Mouse (Mus musculus) liver, embryonic 11.5 days (tissue): Measurements from ENCODE around the gene Tbc1d10b. TPM values are rescaled to one million over a fixed set of nuclear protein-coding genes. Genes with fewer than 3 reads are reported as not detected.

Source experiments
- ATAC-seq: fragments of 200-750 bp; cut with Nextera tagmentation; replicated peaks from 2 replicates; pipeline ENCODE4 v1.8.0; 2017; ENCODE audit warnings: moderate number of reproducible peaks, mild to moderate bottlenecking, moderate TSS enrichment, moderate library complexity; ENCODE audit not compliant: low FRiP score
- DNase-seq: peaks from one replicate; pipeline ENCODE4 v3.0.0-alpha.2; 2017; ENCODE audit warnings: low spot score
- H3K27ac ChIP-seq: fragments of 300-500 bp; sonication (generic); 2 replicates; pipeline ENCODE4 v1.5.1; 2014; ENCODE audit warnings: mild to moderate bottlenecking, low read depth, low read length, control low read depth
- H3K27me3 ChIP-seq: fragments of 300-500 bp; sonication (generic); replicated peaks from 2 replicates; pipeline ENCODE4 v1.6.1; 2014; ENCODE audit warnings: low read length, mixed read lengths; ENCODE audit not compliant: control insufficient read depth, insufficient read depth
- H3K36me3 ChIP-seq: fragments of 300-500 bp; sonication (generic); 2 replicates; pipeline ENCODE4 v1.6.1; 2014; ENCODE audit warnings: mild to moderate bottlenecking, low read length, moderate library complexity, mixed read lengths; ENCODE audit not compliant: control insufficient read depth, insufficient read depth
- H3K4me1 ChIP-seq: fragments of 300-500 bp; sonication (generic); replicated peaks from 2 replicates; pipeline ENCODE4 v1.6.1; 2014; ENCODE audit warnings: low read length, mixed read lengths; ENCODE audit not compliant: control insufficient read depth, insufficient read depth
- H3K4me2 ChIP-seq: fragments of 300-500 bp; sonication (generic); 2 replicates; pipeline ENCODE4 v1.6.1; 2014; ENCODE audit warnings: mild to moderate bottlenecking, control low read depth, moderate library complexity
- H3K4me3 ChIP-seq: fragments of 300-500 bp; sonication (generic); 2 replicates; pipeline ENCODE4 v1.5.1; 2014; ENCODE audit warnings: low read depth, low read length, control low read depth
- H3K9ac ChIP-seq: fragments of 300-500 bp; sonication (generic); 2 replicates; pipeline ENCODE4 v1.6.1; 2014; ENCODE audit warnings: low read depth, low read length, control low read depth
- H3K9me3 ChIP-seq: fragments of 300-500 bp; sonication (generic); 2 replicates; pipeline ENCODE4 v1.6.1; 2016; ENCODE audit warnings: low read length, inconsistent platforms, mixed read lengths; ENCODE audit not compliant: control insufficient read depth
- WGBS: fragments of 180-500 bp; shearing (Covaris S2); extraction: QIAGEN DNeasy Blood & Tissue Kit; methylation state at CpG from one replicate; pipeline ENCODE4 v1.1.7; 2014; 5-methylcytosine and 5-hydroxymethylcytosine counted together
- polyA plus RNA-seq: library from polyadenylated mRNA; unstranded; fragments of >200 nt; fragmentation: Nextera tagmentation; extraction: Ambion mirVana; gene quantifications from 2 replicates; pipeline ENCODE4 v1.2.1, GENCODE M21; 2014

Tbc1d10b gene
- polyA plus RNA-seq, 1 experiment from 2014 or later: 29.0 TPM

DNA sequence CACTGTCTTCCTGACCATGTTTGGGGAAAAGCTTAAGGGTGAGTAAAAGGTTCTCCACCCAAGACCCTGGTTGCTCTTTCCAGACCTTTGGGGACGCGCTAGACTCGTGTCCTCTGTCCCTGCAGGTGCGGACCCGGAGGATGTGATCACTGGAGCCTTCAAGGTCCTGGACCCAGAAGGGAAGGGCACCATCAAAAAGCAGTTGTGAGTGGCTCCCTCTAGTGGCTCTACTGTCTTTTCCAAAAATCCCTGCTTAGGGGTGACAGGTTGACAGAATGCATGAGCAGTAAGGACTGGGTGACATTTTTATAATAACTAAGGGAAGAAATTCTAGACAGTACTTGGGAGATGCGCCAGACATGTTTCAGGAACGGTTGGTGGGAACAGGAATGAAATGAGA lies 5.2 kb upstream of the Tbc1d10b start:
- WGBS: 36% methylated on average over 7 of the region's 7 CpGs
- ATAC-seq: no peak
- H3K4me1 ChIP-seq: peaks cover 35% of the 10 kb centered on the region

DNA sequence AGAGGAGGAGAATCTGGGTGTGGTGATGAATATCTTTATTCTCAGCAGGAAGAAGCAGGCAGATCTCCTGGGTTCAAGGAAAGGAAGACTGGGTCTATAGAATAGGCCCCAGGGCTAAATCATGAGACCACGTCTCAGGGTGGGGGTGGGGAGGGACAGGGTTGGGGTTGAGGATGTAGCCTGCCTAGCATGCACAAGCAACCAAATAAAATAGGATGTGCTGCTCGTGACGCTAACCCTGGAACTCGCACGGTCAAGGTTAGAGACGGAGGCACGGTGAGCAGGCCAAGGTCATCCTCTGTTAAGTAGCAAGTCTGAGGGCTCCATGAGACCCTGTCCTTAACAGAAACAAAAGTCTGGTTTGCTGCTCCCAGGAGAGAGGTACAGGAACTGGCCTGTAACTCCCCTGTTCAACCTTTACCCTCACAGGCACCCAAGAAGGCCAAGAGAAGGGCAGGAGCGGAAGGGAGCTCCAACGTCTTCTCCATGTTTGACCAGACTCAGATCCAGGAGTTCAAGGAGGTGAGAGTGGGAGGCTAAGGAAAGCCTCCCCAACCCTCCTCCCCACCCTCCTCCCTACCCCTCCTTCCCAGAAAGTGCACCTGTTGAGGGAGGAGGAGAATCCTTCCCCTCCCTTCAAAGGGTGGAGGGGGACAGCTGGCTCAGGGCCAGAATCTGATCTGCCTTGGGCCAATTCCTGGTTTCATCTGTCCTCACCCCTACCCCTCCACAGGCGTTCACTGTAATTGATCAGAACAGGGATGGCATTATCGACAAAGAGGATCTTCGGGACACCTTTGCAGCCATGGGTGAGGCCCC lies 4.4 kb upstream of the Tbc1d10b start:
- H3K36me3 ChIP-seq: no peaks in the 10 kb centered on the region
- H3K9me3 ChIP-seq: no peaks in the 10 kb centered on the region
- peaks cover 26% of the 10 kb centered on the region for H3K4me1 ChIP-seq
- no peak overlapping the region for H3K4me2 ChIP-seq
- WGBS: 81% methylated on average over 12 of the region's 12 CpGs
- no peak for ATAC-seq
- H3K9ac ChIP-seq: no peak overlapping the region
- H3K27ac ChIP-seq: no peak overlapping the region
- no peaks in the 10 kb centered on the region; the same call in 1 of the 2 replicates for H3K27me3 ChIP-seq
- no peak for DNase-seq
- no peak overlapping the region for H3K4me3 ChIP-seq

More for the DNA sequence above, 5.2 kb upstream of the Tbc1d10b start:
- no peak overlapping the region for H3K27ac ChIP-seq
- H3K4me2 ChIP-seq: no peak overlapping the region; the same call in 1 of the 2 replicates
- DNase-seq: no peak
- no peaks in the 10 kb centered on the region for H3K9me3 ChIP-seq
- no peaks in the 10 kb centered on the region for H3K36me3 ChIP-seq
- no peaks in the 10 kb centered on the region; the same call in 1 of the 2 replicates for H3K27me3 ChIP-seq
- H3K4me3 ChIP-seq: no peak overlapping the region
- no peak overlapping the region for H3K9ac ChIP-seq

DNA sequence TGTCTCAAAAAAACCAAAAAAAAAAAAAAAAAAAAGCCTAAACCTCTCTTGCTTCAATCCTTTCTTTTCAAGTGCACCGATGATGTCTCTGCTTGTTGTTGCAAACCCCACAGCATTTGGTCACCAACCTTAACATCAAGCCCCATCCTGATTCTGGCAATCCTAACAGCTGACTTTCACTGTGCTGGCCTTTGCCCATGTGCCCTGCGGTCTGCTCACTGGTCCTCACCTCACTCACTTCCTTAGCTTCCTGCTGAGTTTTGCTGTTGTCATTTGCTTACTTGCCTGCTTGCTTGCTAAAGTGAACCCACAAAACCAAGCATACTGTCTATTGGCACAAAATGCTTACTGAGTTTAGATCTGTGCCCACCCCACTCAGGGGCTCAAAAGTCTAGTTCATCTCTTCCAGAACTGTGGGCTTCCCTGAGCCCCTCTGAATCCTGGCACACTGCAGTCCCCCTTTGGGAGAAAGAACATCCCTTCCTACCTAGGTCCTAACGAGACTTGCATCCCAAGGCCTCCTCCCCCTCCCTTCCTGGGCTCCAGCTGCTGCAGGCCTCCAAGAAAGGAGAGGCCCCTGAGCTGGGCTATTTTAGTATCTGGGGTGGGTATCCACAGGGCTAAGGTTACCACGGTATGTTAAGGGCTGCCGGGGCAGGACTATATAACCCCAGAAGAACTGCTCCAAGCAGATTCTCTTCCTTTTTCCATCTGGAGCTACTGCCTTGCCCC lies 2.9 kb upstream of the Tbc1d10b start:
- DNase-seq: no peak
- Histone ChIP-seq H3K27ac (no peak overlapping the region; the same call in 1 of the 2 replicates), H3K4me1 (peaks cover 21% of the 10 kb centered on the region), H3K36me3 (no peaks in the 10 kb centered on the region), H3K4me3 (no peak overlapping the region), H3K9me3 (no peaks in the 10 kb centered on the region), H3K27me3 (no peaks in the 10 kb centered on the region; the same call in 1 of the 2 replicates), H3K9ac (no peak overlapping the region), H3K4me2 (no peak overlapping the region)
- WGBS: 76% methylated on average over 5 of the region's 5 CpGs
- ATAC-seq: no peak

DNA sequence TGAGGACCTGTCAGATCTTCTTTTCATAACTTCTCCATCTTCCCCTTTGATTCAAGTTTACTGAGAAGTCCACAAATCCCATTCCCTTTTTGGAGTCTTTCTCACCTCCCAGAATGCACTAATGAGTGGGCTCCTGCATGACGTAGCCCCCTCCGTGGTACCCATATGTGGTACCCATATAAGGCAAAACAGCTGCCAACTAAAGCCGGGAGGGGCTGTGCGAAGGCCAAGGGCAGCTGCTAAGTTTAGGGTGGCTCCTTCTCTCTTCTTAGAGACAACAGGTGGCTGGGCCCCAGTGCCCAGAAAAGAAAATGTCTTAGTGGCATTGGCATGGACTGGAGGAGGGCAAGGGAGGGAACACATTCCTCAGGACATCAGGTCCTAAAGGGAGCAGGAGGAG lies 2.0 kb upstream of the Tbc1d10b start:
- peaks cover under 1% of the 10 kb centered on the region for H3K36me3 ChIP-seq
- DNase-seq (no peak), ATAC-seq (no peak)
- H3K4me1 ChIP-seq: peaks cover 25% of the 10 kb centered on the region
- 0 out of 2 replicates have a peak overlapping the region, but pooled peaks have one; percentile 69 for H3K27ac ChIP-seq
- no peak overlapping the region for H3K4me3 ChIP-seq
- H3K4me2 ChIP-seq: no peak overlapping the region; the same call in 1 of the 2 replicates
- WGBS: 91% methylated on average over 4 of the region's 4 CpGs
- H3K9me3 ChIP-seq: no peaks in the 10 kb centered on the region
- H3K27me3 ChIP-seq: no peaks in the 10 kb centered on the region; the same call in 1 of the 2 replicates
- no peak overlapping the region for H3K9ac ChIP-seq

DNA sequence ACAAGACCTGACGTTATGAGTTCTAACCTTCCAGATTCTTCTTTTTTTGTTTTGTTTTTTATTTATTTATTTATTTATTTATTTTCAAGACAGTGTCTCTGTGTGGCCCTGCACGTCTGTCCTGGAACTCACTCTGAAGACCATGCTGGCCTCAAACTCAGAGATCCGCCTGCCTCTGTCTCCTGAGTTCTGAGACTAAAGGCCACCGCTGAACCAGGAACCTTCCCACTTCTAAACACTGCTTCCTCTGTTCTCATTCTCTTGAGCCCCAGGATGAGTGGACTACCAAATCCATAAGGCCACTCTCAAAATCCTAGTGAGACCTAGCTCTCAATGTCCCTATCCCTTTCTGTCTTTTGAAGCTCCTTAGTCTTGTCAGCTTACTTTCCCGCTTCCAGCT lies 1.6 kb upstream of the Tbc1d10b start:
- DNase-seq: no peak
- peaks cover 26% of the 10 kb centered on the region for H3K4me1 ChIP-seq
- no peak for ATAC-seq
- peak overlapping the region; percentile 25; the same call in 1 of the 2 replicates for H3K9ac ChIP-seq
- H3K9me3 ChIP-seq: no peaks in the 10 kb centered on the region
- peaks cover 5% of the 10 kb centered on the region for H3K36me3 ChIP-seq
- H3K27me3 ChIP-seq: no peaks in the 10 kb centered on the region; the same call in 1 of the 2 replicates
- peak overlapping the region; percentile 87 for H3K4me3 ChIP-seq
- peak overlapping the region; percentile 69; the same call in 1 of the 2 replicates for H3K27ac ChIP-seq
- WGBS: 75% methylated on average over 5 of the region's 5 CpGs
- peak overlapping the region; percentile 69 for H3K4me2 ChIP-seq

DNA sequence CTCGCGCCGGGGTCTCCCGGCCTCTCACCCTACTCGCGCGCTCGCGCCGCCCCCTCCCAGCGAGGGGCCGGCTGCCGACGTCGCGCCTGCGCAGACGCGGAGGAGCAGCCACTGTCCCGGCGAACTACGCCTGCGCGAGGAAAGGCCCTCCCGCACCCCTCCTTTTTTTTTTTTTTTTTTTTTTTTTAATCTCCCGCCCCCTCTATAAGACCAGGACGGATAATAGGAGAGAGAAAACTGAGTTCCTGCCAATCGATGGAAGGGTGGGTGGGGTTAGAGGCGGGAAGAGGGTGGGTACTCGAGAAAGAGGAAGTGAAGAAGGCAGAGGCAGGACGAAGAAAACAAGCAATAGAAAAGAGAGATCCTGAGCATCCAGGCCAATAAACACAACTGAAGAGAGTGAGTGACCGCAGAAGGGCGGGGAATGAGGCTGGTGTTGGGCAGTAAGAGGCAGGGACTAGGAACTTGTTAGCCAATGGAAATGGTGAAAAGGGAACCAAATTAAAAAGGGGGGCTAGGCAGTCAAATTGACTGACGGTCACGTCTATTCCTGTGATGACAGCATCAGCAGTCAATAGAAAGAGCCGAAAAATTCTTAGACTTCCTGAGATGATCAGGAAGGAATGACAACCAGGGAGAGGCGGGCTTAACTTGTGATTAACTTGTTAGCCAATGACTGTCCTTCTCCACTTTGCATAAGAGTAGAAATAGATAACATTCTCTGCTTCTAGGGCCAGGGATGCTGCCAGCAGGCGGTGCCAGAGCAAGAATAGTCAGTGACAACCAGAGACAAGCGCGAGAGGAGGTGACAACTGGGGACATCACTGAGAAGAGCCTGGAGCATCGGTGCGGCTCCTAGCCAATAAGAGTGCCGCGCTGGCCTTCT lies 528 bp upstream of the Tbc1d10b start, which contains the start of gene Mylpf:
Gene Mylpf, plus strand, starts transcription at position 338 of the 886 bp plus-strand sequence.
- H3K4me1 ChIP-seq: peaks cover 20% of the 10 kb centered on the region
- peak within 1 kb of the TSS; percentile 96 for H3K9ac ChIP-seq
- ATAC-seq: peak; percentile 88
- WGBS: under 1% methylated on average over 44 of the region's 44 CpGs
- DNase-seq: peak; percentile 88
- H3K27ac ChIP-seq: peak within 1 kb of the TSS; percentile 94
- H3K4me2 ChIP-seq: peak within 1 kb of the TSS; percentile 69
- no peaks in the 10 kb centered on the region; the same call in 1 of the 2 replicates for H3K27me3 ChIP-seq
- peak within 1 kb of the TSS; percentile 87 for H3K4me3 ChIP-seq
- H3K36me3 ChIP-seq: peaks cover 6% of the 10 kb centered on the region
- no peaks in the 10 kb centered on the region for H3K9me3 ChIP-seq

DNA sequence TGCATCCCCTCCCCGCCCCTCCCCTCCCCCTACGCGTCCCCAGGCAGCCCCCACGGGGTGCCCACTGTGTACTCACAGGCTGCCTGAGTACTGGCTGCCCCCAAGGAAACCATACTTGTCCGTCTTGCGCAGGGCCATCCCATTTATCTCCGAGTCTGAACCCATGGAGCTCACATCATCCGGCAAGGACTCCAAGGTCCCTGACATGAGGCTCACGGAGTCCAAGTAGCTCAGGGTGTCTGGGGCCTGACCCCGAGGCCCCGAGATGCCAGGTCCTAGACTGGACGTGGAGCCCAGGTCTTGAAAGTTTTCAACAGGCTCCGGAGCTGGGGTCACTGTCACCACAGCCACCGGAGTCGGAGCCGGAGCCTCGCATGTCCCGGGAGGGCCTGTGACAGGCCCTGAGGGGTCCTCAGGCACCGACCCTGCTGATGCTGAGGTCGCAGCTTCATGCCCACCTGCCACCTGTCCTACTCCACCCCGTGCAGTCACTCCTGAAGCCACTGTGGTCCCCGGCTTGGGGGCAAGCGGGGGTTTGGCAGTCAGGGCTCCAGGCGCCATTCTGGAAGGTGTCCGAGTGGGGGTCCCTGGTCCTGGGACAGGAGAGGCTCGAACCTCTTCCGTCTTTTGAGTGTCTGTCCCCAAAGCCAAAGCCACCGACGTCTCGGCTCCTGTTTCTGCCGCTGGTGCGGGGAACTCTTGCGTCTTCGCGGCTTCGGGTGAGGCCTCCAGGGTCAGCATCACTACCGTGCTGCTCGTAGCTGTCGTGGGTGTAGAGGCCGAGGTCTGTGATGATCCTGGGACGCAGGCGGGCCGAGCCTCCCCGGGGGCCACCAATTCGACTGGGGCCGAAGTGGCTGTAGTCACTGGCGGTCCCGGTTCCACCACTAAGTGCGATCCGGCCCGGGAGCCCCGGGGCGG lies 634 bp downstream of the Tbc1d10b start:
- Histone ChIP-seq H3K4me3 (peak overlapping the region; percentile 87), H3K27me3 (no peaks in the 10 kb centered on the region), H3K36me3 (peaks cover 15% of the 10 kb centered on the region), H3K4me1 (peaks cover 20% of the 10 kb centered on the region), H3K9ac (peak overlapping the region; percentile 96), H3K4me2 (peak overlapping the region; percentile 69), H3K27ac (peak overlapping the region; percentile 94), H3K9me3 (no peaks in the 10 kb centered on the region)
- under 1% methylated on average over 52 of the region's 53 CpGs for WGBS
- ATAC-seq (peak; percentile 4), DNase-seq (peak; percentile 46)
